35 mouse cellular contexts compared by ENCODE assay signal in the genomic region with DNA sequence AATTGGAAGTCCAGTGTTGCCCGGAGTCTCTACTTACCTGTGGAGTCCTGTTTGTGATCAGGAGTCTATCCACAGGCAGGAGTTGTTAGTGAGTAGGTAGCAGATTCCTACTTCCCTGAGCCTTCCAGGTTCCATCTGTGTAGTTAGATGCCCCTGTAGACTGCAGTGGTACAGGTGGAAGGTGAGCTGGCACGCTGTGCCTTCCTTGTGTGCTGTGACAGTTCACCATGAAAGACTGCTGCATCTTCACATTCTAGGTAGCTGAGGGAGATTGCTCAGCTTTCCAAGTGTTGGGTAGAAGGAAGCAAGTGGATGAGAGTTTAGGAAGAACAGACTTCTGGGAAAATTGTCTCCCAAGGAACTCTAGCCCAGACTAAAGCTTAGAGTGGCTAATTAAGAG. TPM values are rescaled to one million over a fixed set of nuclear protein-coding genes. Genes with fewer than 3 reads are reported as not detected.
"Had no signal": no experiment of that assay in that cellular context is flagged by ENCODE, and none has a peak within 500 bp of the region (broad histone marks: within the 10 kb centered on the region; RNA-seq: fewer than 3 reads in every experiment).

No protein-coding gene starts in this region.

- H3K27ac ChIP-seq: limb, embryonic 10.5 days; limb, embryonic 12.5 days; limb, embryonic 13.5 days; limb, embryonic 15.5 days; liver, embryonic 12.5 days; liver, embryonic 13.5 days; liver, embryonic 14.5 days; liver, embryonic 15.5 days; lung, embryonic 15.5 days; macrophage; midbrain, embryonic 10.5 days; midbrain, embryonic 12.5 days; midbrain, embryonic 13.5 days; midbrain, embryonic 15.5 days; neural tube, embryonic 12.5 days; neural tube, embryonic 13.5 days had no signal

- H3K9ac ChIP-seq: limb, embryonic 12.5 days; limb, embryonic 13.5 days; limb, embryonic 15.5 days; liver, embryonic 12.5 days; liver, embryonic 13.5 days; liver, embryonic 14.5 days; liver, embryonic 15.5 days; liver, postnatal 0 days; lung, embryonic 14.5 days; lung, embryonic 15.5 days; midbrain, embryonic 12.5 days; midbrain, embryonic 13.5 days; midbrain, embryonic 15.5 days; neural tube, embryonic 12.5 days; neural tube, embryonic 13.5 days had no signal

- DNase-seq: left cerebral cortex, postnatal 4 days; liver; liver, embryonic 13.5 days; liver, postnatal 0 days; lung, adult 18-20 months; lung, adult 2 months; lung, embryonic 14.5 days; lung, postnatal 10 days; lung, postnatal 14 days; lung, postnatal 36 days; lung, postnatal 4 days; midbrain, embryonic 14.5 days had no signal

- H3K4me2 ChIP-seq: limb, embryonic 12.5 days; limb, embryonic 13.5 days; limb, embryonic 15.5 days; liver, embryonic 11.5 days; liver, embryonic 12.5 days; liver, embryonic 13.5 days; liver, embryonic 15.5 days; lung, embryonic 14.5 days; lung, embryonic 15.5 days; midbrain, embryonic 11.5 days; midbrain, embryonic 12.5 days; midbrain, embryonic 13.5 days; midbrain, embryonic 15.5 days; neural tube, embryonic 12.5 days; neural tube, embryonic 13.5 days had no signal

- H3K27me3 ChIP-seq: limb, embryonic 12.5 days; limb, embryonic 13.5 days; limb, embryonic 15.5 days; lung, embryonic 15.5 days; midbrain, embryonic 13.5 days; midbrain, embryonic 15.5 days; neural tube, embryonic 12.5 days had no signal

- H3K4me3 ChIP-seq: limb, embryonic 10.5 days; limb, embryonic 12.5 days; limb, embryonic 13.5 days; limb, embryonic 15.5 days; liver, embryonic 12.5 days; liver, embryonic 13.5 days; liver, embryonic 15.5 days; lung, embryonic 15.5 days; megakaryocyte, embryonic 14.5 days; midbrain, embryonic 10.5 days; midbrain, embryonic 12.5 days; midbrain, embryonic 13.5 days; midbrain, embryonic 15.5 days; neural tube, embryonic 12.5 days; neural tube, embryonic 13.5 days had no signal

- H3K36me3 ChIP-seq: limb, embryonic 10.5 days; limb, embryonic 12.5 days; limb, embryonic 13.5 days; limb, embryonic 15.5 days; liver, embryonic 12.5 days; liver, embryonic 13.5 days; liver, embryonic 15.5 days; lung, embryonic 15.5 days; midbrain, embryonic 10.5 days; midbrain, embryonic 12.5 days; midbrain, embryonic 13.5 days; midbrain, embryonic 15.5 days; neural tube, embryonic 12.5 days; neural tube, embryonic 13.5 days had no signal

RNA-seq across cellular contexts. Expression of a gene that starts 18.0 kb away (rescaled TPM):
- total RNA-seq: megakaryocyte, adult 5-6 weeks; megakaryocyte-erythroid progenitor cell, adult 5-6 weeks; monocyte, adult 5-6 weeks had no signal

RNA-seq across cellular contexts. Expression of a gene that starts 57.2 kb away (rescaled TPM):
- total RNA-seq: liver, adult 2 months; megakaryocyte progenitor cell, adult 5-6 weeks; megakaryocyte, adult 5-6 weeks; monocyte, adult 5-6 weeks had no signal
- polyA plus RNA-seq: macrophage had no signal

RNA-seq across cellular contexts. Expression of a gene that starts 57.9 kb away (rescaled TPM):
- total RNA-seq: megakaryocyte, adult 5-6 weeks; monocyte, adult 5-6 weeks had no signal
- polyA plus RNA-seq: macrophage had no signal
